Comparison of ENCODE assay signal across 31 mouse cellular contexts in genomic region chr9:52072202-52072601, GRCm38 (mm10). TPM values are rescaled to one million over a fixed set of nuclear protein-coding genes. Genes with fewer than 3 reads are reported as not detected.
DNase-seq lines count a peak whose midpoint lies in the region; ATAC-seq and TF ChIP-seq lines count a peak whose summit lies in the region.
"Had no signal": no experiment of that assay in that cellular context is flagged by ENCODE, and none has a peak within 500 bp of the region (broad histone marks: within the 10 kb centered on the region; RNA-seq: fewer than 3 reads in every experiment).

No protein-coding gene starts in this region.

- ATAC-seq in forebrain, postnatal 0 days = peak; percentile 34; the same call in 1 of the 2 replicates
- ATAC-seq in forebrain, embryonic 15.5 days (replicated peaks) = no peak
- ATAC-seq in intestine, postnatal 0 days = no peak
- ATAC-seq in intestine, embryonic 15.5 days = no peak
- no peak for ATAC-seq in midbrain, postnatal 0 days (ENCODE audit: low FRiP score)
- ATAC-seq in megakaryocyte progenitor cell, adult 5-6 weeks (replicated peaks; ENCODE audit: poor library complexity) = no peak
- ATAC-seq: forebrain, embryonic 13.5 days; hindbrain, embryonic 16.5 days; intestine, embryonic 16.5 days; midbrain, embryonic 13.5 days had no signal

- peak; percentile 43 for TF ChIP-seq CTCF in forebrain, postnatal 0 days (IDR thresholded peaks at IDR 0.05; ENCODE audit: low read depth)
- 0 out of 2 replicates have a peak, but pooled peaks have one; percentile 10 for TF ChIP-seq CTCF in intestine, postnatal 0 days (IDR thresholded peaks at IDR 0.05; ENCODE audit: low read depth)
- TF ChIP-seq CTCF in midbrain, postnatal 0 days (IDR thresholded peaks at IDR 0.05) = peak; percentile 63

- no peaks in the 10 kb centered on the region for H3K4me1 ChIP-seq in forebrain, postnatal 0 days (ENCODE audit: insufficient read depth)
- H3K4me1 ChIP-seq in forebrain, embryonic 15.5 days = no peaks in the 10 kb centered on the region
- no peaks in the 10 kb centered on the region for H3K4me1 ChIP-seq in intestine, postnatal 0 days (replicated peaks; ENCODE audit: control insufficient read depth, insufficient read depth, low read length)
- H3K4me1 ChIP-seq in intestine, embryonic 15.5 days (replicated peaks) = no peaks in the 10 kb centered on the region
- no peaks in the 10 kb centered on the region for H3K4me1 ChIP-seq in midbrain, postnatal 0 days (ENCODE audit: insufficient read depth, low read length)
- H3K4me1 ChIP-seq in midbrain, embryonic 10.5 days = no peaks in the 10 kb centered on the region
- H3K4me1 ChIP-seq: embryonic facial prominence, embryonic 10.5 days; embryonic facial prominence, embryonic 15.5 days; forebrain, embryonic 13.5 days; kidney, embryonic 15.5 days; limb, embryonic 10.5 days; limb, embryonic 15.5 days; liver, embryonic 13.5 days; midbrain, embryonic 13.5 days; neural tube, embryonic 15.5 days had no signal

- no peak overlapping the region for H3K4me3 ChIP-seq in forebrain, postnatal 0 days (ENCODE audit: low read depth, low read length)
- no peak overlapping the region for H3K4me3 ChIP-seq in forebrain, embryonic 15.5 days
- no peak overlapping the region for H3K4me3 ChIP-seq in intestine, postnatal 0 days (ENCODE audit: low read depth, low read length)
- H3K4me3 ChIP-seq in intestine, embryonic 15.5 days (replicated peaks) = no peak overlapping the region
- no peak overlapping the region for H3K4me3 ChIP-seq in midbrain, postnatal 0 days (ENCODE audit: low read depth, low read length)
- no peak overlapping the region for H3K4me3 ChIP-seq in midbrain, embryonic 10.5 days
- H3K4me3 ChIP-seq: embryonic facial prominence, embryonic 10.5 days; embryonic facial prominence, embryonic 15.5 days; forebrain, embryonic 13.5 days; kidney, embryonic 15.5 days; limb, embryonic 10.5 days; limb, embryonic 15.5 days; liver, embryonic 13.5 days; midbrain, embryonic 13.5 days; neural tube, embryonic 15.5 days had no signal

- no peak overlapping the region for H3K4me2 ChIP-seq in forebrain, postnatal 0 days (ENCODE audit: low read depth)
- H3K4me2 ChIP-seq in forebrain, embryonic 15.5 days (replicated peaks) = no peak overlapping the region
- no peak overlapping the region for H3K4me2 ChIP-seq in intestine, postnatal 0 days (replicated peaks; ENCODE audit: low read depth)
- no peak overlapping the region for H3K4me2 ChIP-seq in intestine, embryonic 15.5 days (replicated peaks)
- H3K4me2 ChIP-seq in midbrain, postnatal 0 days (ENCODE audit: low read depth, low read length, poor library complexity, severe bottlenecking) = no peak overlapping the region
- H3K4me2 ChIP-seq: embryonic facial prominence, embryonic 15.5 days; forebrain, embryonic 13.5 days; heart, embryonic 11.5 days; kidney, embryonic 15.5 days; limb, embryonic 15.5 days; liver, embryonic 13.5 days; midbrain, embryonic 13.5 days; neural tube, embryonic 15.5 days had no signal

- no peak overlapping the region for H3K27ac ChIP-seq in forebrain, postnatal 0 days (ENCODE audit: low read depth, low read length)
- H3K27ac ChIP-seq in forebrain, embryonic 15.5 days (replicated peaks) = no peak overlapping the region
- H3K27ac ChIP-seq in intestine, postnatal 0 days (ENCODE audit: low read depth, low read length) = no peak overlapping the region
- H3K27ac ChIP-seq in intestine, embryonic 15.5 days = no peak overlapping the region
- no peak overlapping the region for H3K27ac ChIP-seq in midbrain, postnatal 0 days (ENCODE audit: low read depth, low read length)
- H3K27ac ChIP-seq in midbrain, embryonic 10.5 days (replicated peaks) = no peak overlapping the region
- H3K27ac ChIP-seq: embryonic facial prominence, embryonic 10.5 days; embryonic facial prominence, embryonic 15.5 days; forebrain, embryonic 13.5 days; kidney, embryonic 15.5 days; limb, embryonic 10.5 days; limb, embryonic 15.5 days; liver, embryonic 13.5 days; midbrain, embryonic 13.5 days; neural tube, embryonic 15.5 days had no signal

- peaks cover 35% of the 10 kb centered on the region for H3K36me3 ChIP-seq in forebrain, postnatal 0 days (ENCODE audit: insufficient read depth)
- H3K36me3 ChIP-seq in forebrain, embryonic 15.5 days = peaks cover 50% of the 10 kb centered on the region
- H3K36me3 ChIP-seq in intestine, postnatal 0 days (ENCODE audit: control insufficient read depth, insufficient read depth) = peaks cover 34% of the 10 kb centered on the region
- H3K36me3 ChIP-seq in intestine, embryonic 15.5 days = peaks cover 7% of the 10 kb centered on the region; the same call in 1 of the 2 replicates
- peaks cover 29% of the 10 kb centered on the region for H3K36me3 ChIP-seq in midbrain, postnatal 0 days (ENCODE audit: insufficient read depth, low read length)
- peaks cover 94% of the 10 kb centered on the region for H3K36me3 ChIP-seq in midbrain, embryonic 10.5 days

- H3K9ac ChIP-seq in forebrain, postnatal 0 days = no peak overlapping the region
- H3K9ac ChIP-seq in forebrain, embryonic 15.5 days (replicated peaks) = no peak overlapping the region
- no peak overlapping the region for H3K9ac ChIP-seq in intestine, postnatal 0 days (ENCODE audit: low read depth, low read length)
- no peak overlapping the region for H3K9ac ChIP-seq in intestine, embryonic 15.5 days
- H3K9ac ChIP-seq in midbrain, postnatal 0 days (replicated peaks; ENCODE audit: low read length, poor library complexity, severe bottlenecking) = no peak overlapping the region
- H3K9ac ChIP-seq: embryonic facial prominence, embryonic 15.5 days; forebrain, embryonic 13.5 days; kidney, embryonic 15.5 days; limb, embryonic 15.5 days; liver, embryonic 13.5 days; midbrain, embryonic 13.5 days; neural tube, embryonic 15.5 days had no signal

- no peaks in the 10 kb centered on the region for H3K9me3 ChIP-seq in forebrain, postnatal 0 days (ENCODE audit: low read length)
- H3K9me3 ChIP-seq in forebrain, embryonic 15.5 days = no peaks in the 10 kb centered on the region
- H3K9me3 ChIP-seq in intestine, postnatal 0 days (ENCODE audit: control insufficient read depth) = no peaks in the 10 kb centered on the region
- no peaks in the 10 kb centered on the region for H3K9me3 ChIP-seq in intestine, embryonic 15.5 days
- H3K9me3 ChIP-seq in midbrain, postnatal 0 days (ENCODE audit: low read length) = no peaks in the 10 kb centered on the region
- H3K9me3 ChIP-seq in midbrain, embryonic 10.5 days (replicated peaks) = no peaks in the 10 kb centered on the region
- H3K9me3 ChIP-seq: embryonic facial prominence, embryonic 10.5 days; embryonic facial prominence, embryonic 15.5 days; forebrain, embryonic 13.5 days; kidney, embryonic 15.5 days; limb, embryonic 10.5 days; limb, embryonic 15.5 days; liver, embryonic 13.5 days; midbrain, embryonic 13.5 days; neural tube, embryonic 15.5 days had no signal

- H3K27me3 ChIP-seq in forebrain, postnatal 0 days (ENCODE audit: insufficient read depth, low read length) = no peaks in the 10 kb centered on the region
- no peaks in the 10 kb centered on the region for H3K27me3 ChIP-seq in forebrain, embryonic 15.5 days
- no peaks in the 10 kb centered on the region; the same call in 1 of the 2 replicates for H3K27me3 ChIP-seq in intestine, postnatal 0 days (replicated peaks; ENCODE audit: control insufficient read depth, insufficient read depth, low read length)
- H3K27me3 ChIP-seq in intestine, embryonic 15.5 days (replicated peaks) = no peaks in the 10 kb centered on the region
- H3K27me3 ChIP-seq in midbrain, postnatal 0 days (ENCODE audit: insufficient read depth, low read length) = no peaks in the 10 kb centered on the region
- H3K27me3 ChIP-seq in midbrain, embryonic 10.5 days (ENCODE audit: low read depth, poor library complexity, severe bottlenecking) = no peaks in the 10 kb centered on the region
- H3K27me3 ChIP-seq: embryonic facial prominence, embryonic 15.5 days; forebrain, embryonic 13.5 days; kidney, embryonic 15.5 days; limb, embryonic 15.5 days; liver, embryonic 13.5 days; midbrain, embryonic 13.5 days; neural tube, embryonic 15.5 days had no signal

- DNase-seq in forebrain, postnatal 0 days = no peak
- peak; percentile 15 for DNase-seq in midbrain, postnatal 0 days (ENCODE audit: low spot score)
- DNase-seq in midbrain, embryonic 10.5 days (ENCODE audit: low spot score) = no peak
- DNase-seq in kidney, adult 8-10 months = no peak
- DNase-seq: adrenal gland, adult 2 months; adrenal gland, postnatal 36 days; cerebellum, adult 8-10 months; cerebellum, postnatal 25 days; gastrocnemius, postnatal 10 days; heart, postnatal 36 days; kidney, postnatal 25 days; liver, embryonic 13.5 days; lung, adult 18-20 months; retina, postnatal 1 day; right cerebral cortex, postnatal 14 days; thymus, postnatal 14 days had no signal

RNA-seq across cellular contexts. Expression of gene Rdx, which starts 25.2 kb away (rescaled TPM):
- 75.4 and 84.6 TPM in 2 replicates for total RNA-seq in forebrain, postnatal 0 days (2014; rRNA removed)
- polyA plus RNA-seq in forebrain, postnatal 0 days (2015; fragmentation: Nextera tagmentation; extraction: Ambion mirVana) = 66.9 and 81.7 TPM in 2 replicates
- polyA plus RNA-seq in forebrain, embryonic 15.5 days (2015; fragmentation: Nextera tagmentation; extraction: Ambion mirVana) = 105 and 108 TPM in 2 replicates
- polyA plus RNA-seq in intestine, postnatal 0 days (2015; fragmentation: Nextera tagmentation; extraction: Ambion mirVana) = 31.3 and 34.9 TPM in 2 replicates
- 62.9 and 75.2 TPM in 2 replicates for polyA plus RNA-seq in intestine, embryonic 15.5 days (2015; fragmentation: Nextera tagmentation; extraction: Ambion mirVana)
- 53.3 and 58.1 TPM in 2 replicates for total RNA-seq in midbrain, postnatal 0 days (2014; rRNA removed)
- 71.7 and 85.7 TPM in 2 replicates for polyA plus RNA-seq in midbrain, postnatal 0 days (2015; fragmentation: Nextera tagmentation; extraction: Ambion mirVana)
- 159 and 160 TPM in 2 replicates for polyA plus RNA-seq in midbrain, embryonic 10.5 days (2016; fragmentation: Nextera tagmentation; extraction: Ambion mirVana)
- 95.2 and 95.3 TPM in 2 replicates for total RNA-seq in megakaryocyte progenitor cell, adult 5-6 weeks (2015)
- 212 and 232 TPM in 2 replicates for total RNA-seq in megakaryocyte progenitor cell, adult 5-6 weeks (2017)

Comparison
In these comparisons a context has a peak if more than half of its experiments do, and no peak if none do; other contexts are left out.
1. CTCF ChIP-seq: peak in every context shown above with its lines; median percentile 63 in midbrain, postnatal 0 days; 43 in forebrain, postnatal 0 days; 10 in intestine, postnatal 0 days.